Mouse (Mus musculus): ENCODE data around the gene Ptprj.

- TF ChIP-seq CTCF (IDR thresholded peaks at IDR 0.05; ENCODE audit: insufficient read depth, low read depth, low read length) (no peak), POLR2A (IDR thresholded peaks at IDR 0.05; ENCODE audit: insufficient read depth, low read depth, low read length) (no peak)
These were observed 43.2 kb downstream of the Ptprj start for GRCm38 (mm10) chr2:90537244-90537643.

All from olfactory bulb, adult 2 months (tissue).